8 mouse cellular contexts compared by ENCODE assay signal in the genomic region with DNA sequence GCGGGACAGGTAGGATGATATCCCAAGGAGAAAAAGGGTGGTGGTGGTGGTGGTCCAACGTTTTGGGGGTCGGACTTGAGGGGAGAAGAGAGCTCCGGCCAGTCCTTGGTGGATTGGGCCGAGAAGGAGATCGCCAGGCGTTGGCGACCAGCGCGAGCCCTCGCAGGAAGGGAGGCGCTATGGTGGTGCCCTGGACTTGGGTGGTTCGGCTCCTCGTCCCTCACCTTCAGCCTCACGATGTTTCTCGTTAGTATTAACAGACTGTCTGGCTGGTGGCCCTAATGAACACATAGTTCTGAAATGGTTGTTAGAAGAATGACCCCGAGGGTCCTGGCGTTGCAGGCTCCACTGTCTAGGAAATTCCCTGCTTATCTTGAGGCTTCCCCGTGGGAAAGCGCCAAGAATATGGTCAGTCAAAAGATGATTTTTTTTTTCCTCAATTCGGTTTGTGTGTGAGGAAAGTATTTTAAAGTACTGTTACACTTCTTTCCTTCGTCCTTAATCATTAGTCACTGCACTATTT. TPM values are rescaled to one million over a fixed set of nuclear protein-coding genes. Genes with fewer than 3 reads are reported as not detected.
DNase-seq lines count a peak whose midpoint lies in the region; ATAC-seq and TF ChIP-seq lines count a peak whose summit lies in the region.

No protein-coding gene starts in this region.

- under 1% methylated on average over 22 of the region's 22 CpGs for WGBS in heart, embryonic 11.5 days (ENCODE audit: insufficient replicate concordance)
- under 1% methylated on average over 22 of the region's 22 CpGs for WGBS in heart, postnatal 0 days

- no peaks in the 10 kb centered on the region for H3K9me3 ChIP-seq in heart, embryonic 11.5 days (replicated peaks; ENCODE audit: control insufficient read depth, low read length)
- no peaks in the 10 kb centered on the region for H3K9me3 ChIP-seq in G1E (replicated peaks)
- H3K9me3 ChIP-seq in heart, postnatal 0 days (replicated peaks; ENCODE audit: control insufficient read depth, low read length): no peaks in the 10 kb centered on the region

- peak overlapping the region; percentile 85 for H3K9ac ChIP-seq in heart, embryonic 11.5 days (ENCODE audit: low read depth, low read length)
- H3K9ac ChIP-seq in heart, postnatal 0 days (replicated peaks; ENCODE audit: low read depth, low read length): peak overlapping the region; percentile 85

- peak overlapping the region; percentile 94 for H3K27ac ChIP-seq in heart, embryonic 11.5 days (ENCODE audit: low read depth, low read length)
- H3K27ac ChIP-seq in heart, postnatal 0 days (ENCODE audit: low read depth): peak overlapping the region; percentile 95

- DNase-seq in heart, postnatal 10 days: no peak
- DNase-seq in G1E (ENCODE audit: low spot score) (no peak), MN1 (ENCODE audit: low spot score) (no peak)
- DNase-seq in heart, postnatal 0 days (ENCODE audit: low spot score): peak; percentile 41
- DNase-seq in ovary, postnatal 14 days (ENCODE audit: low spot score): no peak
- no peak for DNase-seq in cerebellum, postnatal 10 days

- H3K4me3 ChIP-seq in heart, embryonic 11.5 days (ENCODE audit: low read depth, low read length): peak overlapping the region; percentile 82
- H3K4me3 ChIP-seq in G1E (ENCODE audit: low read depth, low read length): peak overlapping the region; percentile 89
- peak overlapping the region; percentile 72 for H3K4me3 ChIP-seq in heart, postnatal 0 days (ENCODE audit: low read depth, low read length)

- H3K4me1 ChIP-seq in heart, embryonic 11.5 days (ENCODE audit: control insufficient read depth, insufficient read depth, low read length): peaks cover 2% of the 10 kb centered on the region; the same call in 1 of the 2 replicates
- peaks cover 61% of the 10 kb centered on the region for H3K4me1 ChIP-seq in G1E (ENCODE audit: insufficient read depth, low read depth, low read length)
- H3K4me1 ChIP-seq in heart, postnatal 0 days (ENCODE audit: control insufficient read depth, insufficient read depth): no peaks in the 10 kb centered on the region

- ATAC-seq in heart, embryonic 11.5 days (replicated peaks; ENCODE audit: insufficient number of reproducible peaks, low FRiP score, low TSS enrichment): peak; percentile 73
- 0 out of 2 replicates have a peak, but pooled peaks have one; percentile 9 for ATAC-seq in G1E (ENCODE audit: extremely low read depth, insufficient number of reproducible peaks, low FRiP score, poor library complexity, severe bottlenecking)
- peak; percentile 44 for ATAC-seq in heart, postnatal 0 days (ENCODE audit: insufficient read depth, low read depth)
- ATAC-seq in megakaryocyte-erythroid progenitor cell, adult 5-6 weeks (replicated peaks; ENCODE audit: low FRiP score, low TSS enrichment, poor library complexity, severe bottlenecking): peak; percentile 18; the same call in 1 of the 2 replicates

- H3K27me3 ChIP-seq in heart, embryonic 11.5 days (ENCODE audit: control insufficient read depth, insufficient read depth, low read length): no peaks in the 10 kb centered on the region
- no peaks in the 10 kb centered on the region for H3K27me3 ChIP-seq in G1E (ENCODE audit: insufficient read depth, low read length)
- no peaks in the 10 kb centered on the region for H3K27me3 ChIP-seq in heart, postnatal 0 days (ENCODE audit: control insufficient read depth, insufficient read depth, low read length)

- no peak for TF ChIP-seq EP300 in heart, postnatal 0 days (IDR thresholded peaks at IDR 0.05; ENCODE audit: low read depth)

- TF ChIP-seq CTCF in G1E (IDR thresholded peaks at IDR 0.05; ENCODE audit: low read depth, low read length): no peak
- no peak for TF ChIP-seq CTCF in heart, postnatal 0 days (IDR thresholded peaks at IDR 0.05; ENCODE audit: low read depth)

- H3K36me3 ChIP-seq in heart, embryonic 11.5 days (ENCODE audit: control insufficient read depth, insufficient read depth, low read length): no peaks in the 10 kb centered on the region; the same call in 1 of the 2 replicates
- peaks cover 20% of the 10 kb centered on the region for H3K36me3 ChIP-seq in G1E (replicated peaks)
- H3K36me3 ChIP-seq in heart, postnatal 0 days (replicated peaks; ENCODE audit: control insufficient read depth, insufficient read depth, low read length): 0 out of 2 replicates have a peak, but pooled peaks cover 9% of the 10 kb centered on the region

- intact Hi-C loops in heart, postnatal 10 days (cut with DNase I): loop anchor here (5.0 kb wide), 1 partner anchor 39 kb away; a partner anchor contains a TSS

- H3K4me2 ChIP-seq in heart, embryonic 11.5 days: peak overlapping the region; percentile 85
- peak overlapping the region; percentile 81 for H3K4me2 ChIP-seq in heart, postnatal 0 days (ENCODE audit: low read depth, low read length)

RNA-seq across cellular contexts. Expression of a gene that starts 0.4 kb away (rescaled TPM):
- 66.2 and 69.1 TPM in 2 replicates for polyA plus RNA-seq in heart, embryonic 11.5 days (2014; fragmentation: Nextera tagmentation; extraction: Ambion mirVana)
- total RNA-seq in heart, postnatal 10 days (2021): 10 to 100 TPM; 48.8 to 56.8 TPM
- total RNA-seq in G1E (2014; fragmentation: Nextera tagmentation) (242 and 301 TPM in 2 replicates), G1E (2017) (253 and 328 TPM in 2 replicates)
- polyA plus RNA-seq in G1E (2012): 20.5 and 21.7 TPM in 2 replicates
- 40.2 and 48.1 TPM in 2 replicates for total RNA-seq in heart, postnatal 0 days (2014; rRNA removed; ENCODE audit: low replicate concordance)
- polyA plus RNA-seq in heart, postnatal 0 days (2015; fragmentation: Nextera tagmentation; extraction: Ambion mirVana): 30.1 and 33.2 TPM in 2 replicates
- total RNA-seq in megakaryocyte-erythroid progenitor cell, adult 5-6 weeks (2014; fragmentation: Nextera tagmentation): 57.8 and 76.4 TPM in 2 replicates
- total RNA-seq in megakaryocyte-erythroid progenitor cell, adult 5-6 weeks (2017): 136 and 161 TPM in 2 replicates

RNA-seq across cellular contexts. Expression of a gene that starts 4.2 kb away (rescaled TPM):
- polyA plus RNA-seq in heart, embryonic 11.5 days (2014; fragmentation: Nextera tagmentation; extraction: Ambion mirVana): 50.7 and 56.6 TPM in 2 replicates
- total RNA-seq in heart, postnatal 10 days (2021): 100 to 1,000 TPM; 191 to 196 TPM
- 301 and 315 TPM in 2 replicates for total RNA-seq in G1E (2014; fragmentation: Nextera tagmentation)
- 98.6 and 104 TPM in 2 replicates for total RNA-seq in G1E (2017)
- 83.9 and 104 TPM in 2 replicates for polyA plus RNA-seq in G1E (2012)
- total RNA-seq in heart, postnatal 0 days (2014; rRNA removed; ENCODE audit: low replicate concordance): 58.7 and 148 TPM in 2 replicates
- 40.8 and 41.7 TPM in 2 replicates for polyA plus RNA-seq in heart, postnatal 0 days (2015; fragmentation: Nextera tagmentation; extraction: Ambion mirVana)
- total RNA-seq in megakaryocyte-erythroid progenitor cell, adult 5-6 weeks (2014; fragmentation: Nextera tagmentation): 96.8 and 100 TPM in 2 replicates
- 98.7 and 126 TPM in 2 replicates for total RNA-seq in megakaryocyte-erythroid progenitor cell, adult 5-6 weeks (2017)

RNA-seq across cellular contexts. Expression of a gene that starts 41.3 kb away (rescaled TPM):
- 20.6 and 21.3 TPM in 2 replicates for polyA plus RNA-seq in heart, embryonic 11.5 days (2014; fragmentation: Nextera tagmentation; extraction: Ambion mirVana)
- 10 to 100 TPM; 12.3 to 13.1 TPM for total RNA-seq in heart, postnatal 10 days (2021)
- 30.5 and 41.2 TPM in 2 replicates for total RNA-seq in G1E (2014; fragmentation: Nextera tagmentation)
- total RNA-seq in G1E (2017): 13.1 and 14.6 TPM in 2 replicates
- 2.1 and 3.2 TPM in 2 replicates for polyA plus RNA-seq in G1E (2012)
- total RNA-seq in heart, postnatal 0 days (2014; rRNA removed; ENCODE audit: low replicate concordance): 22.2 and 34.9 TPM in 2 replicates
- 14.6 and 18.3 TPM in 2 replicates for polyA plus RNA-seq in heart, postnatal 0 days (2015; fragmentation: Nextera tagmentation; extraction: Ambion mirVana)
- 19.9 and 27.4 TPM in 2 replicates for total RNA-seq in megakaryocyte-erythroid progenitor cell, adult 5-6 weeks (2014; fragmentation: Nextera tagmentation)
- 15.4 and 22.6 TPM in 2 replicates for total RNA-seq in megakaryocyte-erythroid progenitor cell, adult 5-6 weeks (2017)

RNA-seq across cellular contexts. Expression of a gene that starts 41.5 kb away (rescaled TPM):
- polyA plus RNA-seq in heart, embryonic 11.5 days (2014; fragmentation: Nextera tagmentation; extraction: Ambion mirVana): 19.1 and 21.8 TPM in 2 replicates
- 10 to 100 TPM; 12.4 to 15.5 TPM for total RNA-seq in heart, postnatal 10 days (2021)
- total RNA-seq in G1E (2014; fragmentation: Nextera tagmentation) (35.8 and 52.9 TPM in 2 replicates), G1E (2017) (27.8 and 29.6 TPM in 2 replicates)
- polyA plus RNA-seq in G1E (2012): 1.5 and 3.0 TPM in 2 replicates
- 28.3 and 28.5 TPM in 2 replicates for total RNA-seq in heart, postnatal 0 days (2014; rRNA removed; ENCODE audit: low replicate concordance)
- 18.0 and 22.0 TPM in 2 replicates for polyA plus RNA-seq in heart, postnatal 0 days (2015; fragmentation: Nextera tagmentation; extraction: Ambion mirVana)
- total RNA-seq in megakaryocyte-erythroid progenitor cell, adult 5-6 weeks (2014; fragmentation: Nextera tagmentation): 8.1 and 13.7 TPM in 2 replicates
- total RNA-seq in megakaryocyte-erythroid progenitor cell, adult 5-6 weeks (2017): 14.1 and 27.4 TPM in 2 replicates

Comparison
In these comparisons a context has a peak if more than half of its experiments do, and no peak if none do; other contexts are left out.
1. ATAC-seq: peak in every context shown above with its lines; median percentile 73 in heart, embryonic 11.5 days; 44 in heart, postnatal 0 days; 18 in megakaryocyte-erythroid progenitor cell, adult 5-6 weeks; 9 in G1E.